Mouse (Mus musculus) liver, postnatal 0 days (tissue): ENCODE measurements around the gene Atp6v1f. TPM values are rescaled to one million over a fixed set of nuclear protein-coding genes. Genes with fewer than 3 reads are reported as not detected.

Experiments
- ATAC-seq: fragments of 200-750 bp; cut with Nextera tagmentation; 2 replicates; pipeline ENCODE4 v1.8.0; 2017; ENCODE audit warnings: mild to moderate bottlenecking, moderate library complexity
- DNase-seq: peaks from one replicate; pipeline ENCODE4 v3.0.0-alpha.2; 2016
- H3K27ac ChIP-seq: fragments of 300-500 bp; sonication (generic); 2 replicates; pipeline ENCODE4 v1.5.1; 2014; ENCODE audit warnings: antibody characterized with exemption, moderate library complexity, mild to moderate bottlenecking, low read depth
- H3K27me3 ChIP-seq: fragments of 300-500 bp; sonication (generic); 2 replicates; pipeline ENCODE4 v1.6.1; 2014; ENCODE audit warnings: low read length, control low read depth, mixed read lengths; ENCODE audit not compliant: insufficient read depth
- H3K36me3 ChIP-seq: fragments of 300-500 bp; sonication (generic); replicated peaks from 2 replicates; pipeline ENCODE4 v1.6.1; 2014; ENCODE audit warnings: mild to moderate bottlenecking, control low read depth, low read length, moderate library complexity, mixed read lengths; ENCODE audit not compliant: insufficient read depth
- H3K4me1 ChIP-seq: fragments of 300-500 bp; sonication (generic); 2 replicates; pipeline ENCODE4 v1.6.1; 2014; ENCODE audit warnings: antibody characterized with exemption, mild to moderate bottlenecking, control low read depth; ENCODE audit not compliant: insufficient read depth
- H3K4me2 ChIP-seq: fragments of 300-500 bp; sonication (generic); 2 replicates; pipeline ENCODE4 v1.6.1; 2014; ENCODE audit warnings: low read depth, mild to moderate bottlenecking, low read length, moderate library complexity, mixed read lengths
- H3K4me3 ChIP-seq: fragments of 300-500 bp; sonication (generic); 2 replicates; pipeline ENCODE4 v1.5.1; 2014; ENCODE audit warnings: low read depth, low read length
- H3K9ac ChIP-seq: fragments of 300-500 bp; sonication (generic); replicated peaks from 2 replicates; pipeline ENCODE4 v1.6.1; 2014; ENCODE audit warnings: mild to moderate bottlenecking, moderate library complexity
- H3K9me3 ChIP-seq: fragments of 300-500 bp; sonication (generic); 2 replicates; pipeline ENCODE4 v1.6.1; 2016; ENCODE audit warnings: mild to moderate bottlenecking, control low read depth, low read length, mixed read lengths
- CTCF ChIP-seq: sonication (generic); IDR thresholded peaks from 2 replicates; pipeline ENCODE4 v1.5.1; 2016; ENCODE audit warnings: antibody characterized with exemption, low read depth
- EP300 ChIP-seq: IDR thresholded peaks from 2 replicates; pipeline ENCODE4 v1.6.1; 2016; ENCODE audit warnings: antibody characterized with exemption, low read depth, mild to moderate bottlenecking
- WGBS: fragments of 180-500 bp; shearing (Covaris S2); extraction: QIAGEN DNeasy Blood & Tissue Kit; methylation state at CpG from one replicate; pipeline ENCODE4 v1.1.7; 2014; ENCODE audit not compliant: insufficient replicate concordance; 5-methylcytosine and 5-hydroxymethylcytosine counted together
- polyA plus RNA-seq: library from polyadenylated mRNA; unstranded; fragments of >200 nt; fragmentation: Nextera tagmentation; extraction: Ambion mirVana; gene quantifications from 2 replicates; pipeline ENCODE4 v1.2.1, GENCODE M21; 2015

Atp6v1f gene
- polyA plus RNA-seq, 1 experiment from 2014 or later = 170 TPM

- Histone ChIP-seq H3K9me3 (no peaks in the 10 kb centered on the region), H3K4me2 (no peak overlapping the region), H3K4me3 (no peak overlapping the region), H3K9ac (no peak overlapping the region), H3K27ac (no peak overlapping the region), H3K27me3 (peaks cover 12% of the 10 kb centered on the region), H3K4me1 (no peaks in the 10 kb centered on the region), H3K36me3 (no peaks in the 10 kb centered on the region)
- no peak for TF ChIP-seq CTCF
- TF ChIP-seq EP300 = no peak
- 35% methylated on average over 22 of the region's 25 CpGs for WGBS
- ATAC-seq (no peak), DNase-seq (no peak)
Measured at GRCm38 (mm10) chr6:29496270-29496669, 28.8 kb downstream of the Atp6v1f start.

- Histone ChIP-seq H3K4me2 (no peak overlapping the region), H3K4me3 (no peak overlapping the region), H3K9me3 (no peaks in the 10 kb centered on the region), H3K36me3 (no peaks in the 10 kb centered on the region), H3K9ac (no peak overlapping the region), H3K27ac (no peak overlapping the region), H3K4me1 (no peaks in the 10 kb centered on the region), H3K27me3 (peaks cover 12% of the 10 kb centered on the region)
- DNase-seq (no peak), ATAC-seq (no peak)
- WGBS = 39% methylated on average over 2 of the region's 2 CpGs
- TF ChIP-seq CTCF (no peak), EP300 (no peak)
Measured at GRCm38 (mm10) chr6:29497791-29498190, 30.3 kb downstream of the Atp6v1f start.

- Histone ChIP-seq H3K4me1 (no peaks in the 10 kb centered on the region), H3K9ac (no peak overlapping the region), H3K27me3 (peaks cover 12% of the 10 kb centered on the region), H3K27ac (no peak overlapping the region), H3K9me3 (no peaks in the 10 kb centered on the region), H3K4me2 (no peak overlapping the region), H3K36me3 (no peaks in the 10 kb centered on the region), H3K4me3 (no peak overlapping the region)
- no peak for ATAC-seq
- TF ChIP-seq EP300 (no peak), CTCF (no peak)
- WGBS = 58% methylated on average over 7 of the region's 7 CpGs
- DNase-seq = no peak
Measured at GRCm38 (mm10) chr6:29500177-29500576, 32.7 kb downstream of the Atp6v1f start.

GRCm38 (mm10) chr6:29500810-29501209 is 33.3 kb downstream of the Atp6v1f start:
- Histone ChIP-seq H3K27me3 (peaks cover 10% of the 10 kb centered on the region), H3K4me1 (no peaks in the 10 kb centered on the region), H3K36me3 (no peaks in the 10 kb centered on the region), H3K27ac (no peak overlapping the region), H3K4me2 (no peak overlapping the region), H3K9me3 (no peaks in the 10 kb centered on the region), H3K4me3 (no peak overlapping the region), H3K9ac (no peak overlapping the region)
- TF ChIP-seq CTCF (no peak), EP300 (no peak)
- DNase-seq = no peak
- ATAC-seq = no peak
- 72% methylated on average over 6 of the region's 6 CpGs for WGBS

- no peak overlapping the region for H3K4me2 ChIP-seq
- no peak overlapping the region for H3K4me3 ChIP-seq
- ATAC-seq (peak; percentile 47; the same call in 1 of the 2 replicates), DNase-seq (no peak)
- no peak overlapping the region for H3K9ac ChIP-seq
- H3K9me3 ChIP-seq = no peaks in the 10 kb centered on the region
- no peak overlapping the region for H3K27ac ChIP-seq
- H3K36me3 ChIP-seq = no peaks in the 10 kb centered on the region
- H3K4me1 ChIP-seq = no peaks in the 10 kb centered on the region
- peak; percentile 64 for TF ChIP-seq CTCF
- no peak for TF ChIP-seq EP300
- peaks cover 8% of the 10 kb centered on the region for H3K27me3 ChIP-seq
- 68% methylated on average over 1 of the region's 1 CpGs for WGBS
Measured at GRCm38 (mm10) chr6:29501599-29501998, 34.1 kb downstream of the Atp6v1f start.

GRCm38 (mm10) chr6:29505493-29505892 is 38.0 kb downstream of the Atp6v1f start:
- Histone ChIP-seq H3K9ac (no peak overlapping the region), H3K4me1 (peaks cover 7% of the 10 kb centered on the region; the same call in 1 of the 2 replicates), H3K36me3 (no peaks in the 10 kb centered on the region), H3K27me3 (peaks cover 27% of the 10 kb centered on the region), H3K27ac (no peak overlapping the region), H3K4me3 (no peak overlapping the region), H3K9me3 (no peaks in the 10 kb centered on the region), H3K4me2 (no peak overlapping the region)
- ATAC-seq = no peak
- DNase-seq = peak; percentile 19
- WGBS = 75% methylated on average over 5 of the region's 5 CpGs
- no peak for TF ChIP-seq EP300
- peak; percentile 41; the same call in 1 of the 2 replicates for TF ChIP-seq CTCF

GRCm38 (mm10) chr6:29506834-29507233 is 39.3 kb downstream of the Atp6v1f start:
- H3K27ac ChIP-seq = no peak overlapping the region
- H3K4me3 ChIP-seq = peak overlapping the region; percentile 45; the same call in 1 of the 2 replicates
- WGBS = 37% methylated on average over 8 of the region's 8 CpGs
- peaks cover 7% of the 10 kb centered on the region; the same call in 1 of the 2 replicates for H3K4me1 ChIP-seq
- H3K9ac ChIP-seq = no peak overlapping the region
- H3K27me3 ChIP-seq = peaks cover 27% of the 10 kb centered on the region
- no peaks in the 10 kb centered on the region for H3K36me3 ChIP-seq
- H3K4me2 ChIP-seq = peak overlapping the region; percentile 76; the same call in 1 of the 2 replicates
- no peaks in the 10 kb centered on the region for H3K9me3 ChIP-seq
- DNase-seq = peak; percentile 12
- no peak for ATAC-seq
- TF ChIP-seq CTCF (no peak), EP300 (no peak)
